Mouse (Mus musculus) thymus, postnatal 4 days (tissue): ENCODE data around the gene Lmntd2.
"Not testable (repeated sequence)": the region's sequence is repeated elsewhere in the genome, so short reads cannot be mapped to it uniquely, and the experiment has no call there.

ENCODE experiments used
- DNase-seq: peaks from one replicate; pipeline ENCODE4 v3.0.0; 2021

The Lmntd2 gene

GRCm38 (mm10) chr7:141213605-141214235, at the start of gene Lmntd2:
Lmntd2 (minus strand) TSS chr7:141214080.
- DNase-seq, result no peak

- no peak for DNase-seq
These were observed 49.8 kb upstream of the Lmntd2 start for GRCm38 (mm10) chr7:141263640-141264039.

GRCm38 (mm10) chr7:141261480-141261879, 47.6 kb upstream of the Lmntd2 start:
- no peak for DNase-seq

GRCm38 (mm10) chr7:141256159-141256558, 42.3 kb upstream of the Lmntd2 start:
- DNase-seq, result no peak

- not testable (repeated sequence) for DNase-seq
These were observed 36.6 kb upstream of the Lmntd2 start for GRCm38 (mm10) chr7:141250486-141250885.

- DNase-seq, result no peak
These were observed 17.7 kb upstream of the Lmntd2 start for GRCm38 (mm10) chr7:141231551-141231950.

- DNase-seq, result no peak
These were observed 17.2 kb upstream of the Lmntd2 start for GRCm38 (mm10) chr7:141231111-141231510.

GRCm38 (mm10) chr7:141230570-141230969, 16.7 kb upstream of the Lmntd2 start:
- DNase-seq, result no peak

GRCm38 (mm10) chr7:141229702-141230101, 15.8 kb upstream of the Lmntd2 start:
- DNase-seq, result no peak

GRCm38 (mm10) chr7:141228279-141229067, 14.6 kb upstream of the Lmntd2 start, which contains the start of gene Phrf1:
Phrf1 (plus strand) TSS chr7:141228784.
- DNase-seq, result peak; percentile 97

GRCm38 (mm10) chr7:141227796-141228195, 13.9 kb upstream of the Lmntd2 start:
- no peak for DNase-seq

GRCm38 (mm10) chr7:141226535-141226934, 12.7 kb upstream of the Lmntd2 start:
- no peak for DNase-seq

GRCm38 (mm10) chr7:141222696-141223215, 8.9 kb upstream of the Lmntd2 start:
- no peak for DNase-seq

GRCm38 (mm10) chr7:141222126-141222467, 8.2 kb upstream of the Lmntd2 start:
- DNase-seq, result no peak

GRCm38 (mm10) chr7:141221249-141222125, 7.6 kb upstream of the Lmntd2 start:
- peak; percentile 95 for DNase-seq

GRCm38 (mm10) chr7:141220377-141220776, 6.5 kb upstream of the Lmntd2 start:
- no peak for DNase-seq

- DNase-seq, result no peak
These were observed 5.7 kb upstream of the Lmntd2 start for GRCm38 (mm10) chr7:141219558-141220099.

- no peak for DNase-seq
These were observed 4.8 kb upstream of the Lmntd2 start for GRCm38 (mm10) chr7:141218557-141219133.

- DNase-seq, result no peak
These were observed 4.3 kb upstream of the Lmntd2 start for GRCm38 (mm10) chr7:141218141-141218540.

- DNase-seq, result no peak
These were observed 3.6 kb upstream of the Lmntd2 start for GRCm38 (mm10) chr7:141217343-141218013.

- no peak for DNase-seq
These were observed 3.0 kb upstream of the Lmntd2 start for GRCm38 (mm10) chr7:141216894-141217293.
